Mouse (Mus musculus): ENCODE measurements around the gene Tcea2. TPM values are rescaled to one million over a fixed set of nuclear protein-coding genes. Genes with fewer than 3 reads are reported as not detected.

Gene Tcea2
- total and polyA plus RNA-seq, 2 experiments from 2014 or later = 15.2 to 21.9 TPM

- H3K4me3 ChIP-seq (ENCODE audit: low read depth, low read length) = no peak overlapping the region
- H3K4me1 ChIP-seq (ENCODE audit: control insufficient read depth, insufficient read depth) = 0 out of 2 replicates have a peak, but pooled peaks cover 4% of the 10 kb centered on the region
- H3K27ac ChIP-seq (ENCODE audit: low read depth) = peak overlapping the region; percentile 82
- H3K9ac ChIP-seq (replicated peaks; ENCODE audit: low read depth, low read length) = no peak overlapping the region
- H3K4me2 ChIP-seq (ENCODE audit: low read depth, low read length) = no peak overlapping the region
- H3K36me3 ChIP-seq (replicated peaks; ENCODE audit: control insufficient read depth, insufficient read depth, low read length) = no peaks in the 10 kb centered on the region
- no peaks in the 10 kb centered on the region for H3K9me3 ChIP-seq (replicated peaks; ENCODE audit: control insufficient read depth, low read length)
- ATAC-seq (ENCODE audit: insufficient read depth, low read depth) (peak; percentile 56), DNase-seq (ENCODE audit: low spot score) (peak; percentile 42)
- 13% methylated on average over 4 of the region's 4 CpGs for WGBS
- TF ChIP-seq CTCF (IDR thresholded peaks at IDR 0.05; ENCODE audit: low read depth) (no peak), EP300 (IDR thresholded peaks at IDR 0.05; ENCODE audit: low read depth) (no peak; the same call in 1 of the 2 replicates)
- 0 out of 2 replicates have a peak, but pooled peaks cover 6% of the 10 kb centered on the region for H3K27me3 ChIP-seq (ENCODE audit: control insufficient read depth, insufficient read depth, low read length)
Observed at GRCm38 (mm10) chr2:181663298-181663630, 16.8 kb upstream of the Tcea2 start.

GRCm38 (mm10) chr2:181670285-181670912, 9.7 kb upstream of the Tcea2 start:
- Histone ChIP-seq H3K4me3 (ENCODE audit: low read depth, low read length) (peak overlapping the region; percentile 59), H3K36me3 (replicated peaks; ENCODE audit: control insufficient read depth, insufficient read depth, low read length) (no peaks in the 10 kb centered on the region), H3K27me3 (ENCODE audit: control insufficient read depth, insufficient read depth, low read length) (peaks cover 65% of the 10 kb centered on the region), H3K4me1 (ENCODE audit: control insufficient read depth, insufficient read depth) (no peaks in the 10 kb centered on the region), H3K9ac (replicated peaks; ENCODE audit: low read depth, low read length) (peak overlapping the region; percentile 67), H3K27ac (ENCODE audit: low read depth) (peak overlapping the region; percentile 77), H3K9me3 (replicated peaks; ENCODE audit: control insufficient read depth, low read length) (no peaks in the 10 kb centered on the region), H3K4me2 (ENCODE audit: low read depth, low read length) (peak overlapping the region; percentile 66)
- TF ChIP-seq CTCF (IDR thresholded peaks at IDR 0.05; ENCODE audit: low read depth) = no peak
- no peak for TF ChIP-seq EP300 (IDR thresholded peaks at IDR 0.05; ENCODE audit: low read depth)
- no peak for DNase-seq (ENCODE audit: low spot score)
- 3% methylated on average over 56 of the region's 56 CpGs for WGBS
- ATAC-seq (ENCODE audit: insufficient read depth, low read depth) = no peak

GRCm38 (mm10) chr2:181670913-181671311, 9.2 kb upstream of the Tcea2 start:
- Histone ChIP-seq H3K27me3 (ENCODE audit: control insufficient read depth, insufficient read depth, low read length) (peaks cover 65% of the 10 kb centered on the region), H3K4me3 (ENCODE audit: low read depth, low read length) (peak overlapping the region; percentile 59), H3K27ac (ENCODE audit: low read depth) (peak overlapping the region; percentile 77), H3K36me3 (replicated peaks; ENCODE audit: control insufficient read depth, insufficient read depth, low read length) (no peaks in the 10 kb centered on the region), H3K4me2 (ENCODE audit: low read depth, low read length) (peak overlapping the region; percentile 66), H3K4me1 (ENCODE audit: control insufficient read depth, insufficient read depth) (no peaks in the 10 kb centered on the region), H3K9ac (replicated peaks; ENCODE audit: low read depth, low read length) (peak overlapping the region; percentile 67), H3K9me3 (replicated peaks; ENCODE audit: control insufficient read depth, low read length) (no peaks in the 10 kb centered on the region)
- 1% methylated on average over 41 of the region's 41 CpGs for WGBS
- TF ChIP-seq CTCF (IDR thresholded peaks at IDR 0.05; ENCODE audit: low read depth) = no peak
- TF ChIP-seq EP300 (IDR thresholded peaks at IDR 0.05; ENCODE audit: low read depth) = no peak
- ATAC-seq (ENCODE audit: insufficient read depth, low read depth) (no peak), DNase-seq (ENCODE audit: low spot score) (no peak)

- no peak for DNase-seq (ENCODE audit: low spot score)
- Histone ChIP-seq H3K27ac (ENCODE audit: low read depth) (peak within 1 kb of the TSS; percentile 77), H3K9me3 (replicated peaks; ENCODE audit: control insufficient read depth, low read length) (no peaks in the 10 kb centered on the region), H3K27me3 (ENCODE audit: control insufficient read depth, insufficient read depth, low read length) (peaks cover 65% of the 10 kb centered on the region), H3K4me1 (ENCODE audit: control insufficient read depth, insufficient read depth) (no peaks in the 10 kb centered on the region), H3K9ac (replicated peaks; ENCODE audit: low read depth, low read length) (peak within 1 kb of the TSS; percentile 67), H3K4me2 (ENCODE audit: low read depth, low read length) (peak within 1 kb of the TSS; percentile 66), H3K36me3 (replicated peaks; ENCODE audit: control insufficient read depth, insufficient read depth, low read length) (no peaks in the 10 kb centered on the region), H3K4me3 (ENCODE audit: low read depth, low read length) (peak within 1 kb of the TSS; percentile 59)
- WGBS = under 1% methylated on average over 37 of the region's 43 CpGs
- no peak for TF ChIP-seq CTCF (IDR thresholded peaks at IDR 0.05; ENCODE audit: low read depth)
- TF ChIP-seq EP300 (IDR thresholded peaks at IDR 0.05; ENCODE audit: low read depth) = no peak
- peak; percentile 47 for ATAC-seq (ENCODE audit: insufficient read depth, low read depth)
Observed at GRCm38 (mm10) chr2:181671326-181671725, 8.8 kb upstream of the Tcea2 start, which contains the start of gene Sox18. Gene Sox18, minus strand, starts transcription at chr2:181671640.

GRCm38 (mm10) chr2:181671984-181672383, 8.1 kb upstream of the Tcea2 start:
- H3K27me3 ChIP-seq (ENCODE audit: control insufficient read depth, insufficient read depth, low read length) = peaks cover 65% of the 10 kb centered on the region
- H3K36me3 ChIP-seq (replicated peaks; ENCODE audit: control insufficient read depth, insufficient read depth, low read length) = no peaks in the 10 kb centered on the region
- H3K9ac ChIP-seq (replicated peaks; ENCODE audit: low read depth, low read length) = no peak overlapping the region
- ATAC-seq (ENCODE audit: insufficient read depth, low read depth) = no peak
- H3K9me3 ChIP-seq (replicated peaks; ENCODE audit: control insufficient read depth, low read length) = no peaks in the 10 kb centered on the region
- DNase-seq (ENCODE audit: low spot score) = no peak
- H3K4me3 ChIP-seq (ENCODE audit: low read depth, low read length) = peak overlapping the region; percentile 59; the same call in 1 of the 2 replicates
- peak overlapping the region; percentile 77 for H3K27ac ChIP-seq (ENCODE audit: low read depth)
- 24% methylated on average over 7 of the region's 7 CpGs for WGBS
- no peaks in the 10 kb centered on the region for H3K4me1 ChIP-seq (ENCODE audit: control insufficient read depth, insufficient read depth)
- TF ChIP-seq CTCF (IDR thresholded peaks at IDR 0.05; ENCODE audit: low read depth) (no peak), EP300 (IDR thresholded peaks at IDR 0.05; ENCODE audit: low read depth) (no peak)
- H3K4me2 ChIP-seq (ENCODE audit: low read depth, low read length) = peak overlapping the region; percentile 66; the same call in 1 of the 2 replicates
